Mouse (Mus musculus): ENCODE results near the gene Pdgfc.

Gene Pdgfc

DNA sequence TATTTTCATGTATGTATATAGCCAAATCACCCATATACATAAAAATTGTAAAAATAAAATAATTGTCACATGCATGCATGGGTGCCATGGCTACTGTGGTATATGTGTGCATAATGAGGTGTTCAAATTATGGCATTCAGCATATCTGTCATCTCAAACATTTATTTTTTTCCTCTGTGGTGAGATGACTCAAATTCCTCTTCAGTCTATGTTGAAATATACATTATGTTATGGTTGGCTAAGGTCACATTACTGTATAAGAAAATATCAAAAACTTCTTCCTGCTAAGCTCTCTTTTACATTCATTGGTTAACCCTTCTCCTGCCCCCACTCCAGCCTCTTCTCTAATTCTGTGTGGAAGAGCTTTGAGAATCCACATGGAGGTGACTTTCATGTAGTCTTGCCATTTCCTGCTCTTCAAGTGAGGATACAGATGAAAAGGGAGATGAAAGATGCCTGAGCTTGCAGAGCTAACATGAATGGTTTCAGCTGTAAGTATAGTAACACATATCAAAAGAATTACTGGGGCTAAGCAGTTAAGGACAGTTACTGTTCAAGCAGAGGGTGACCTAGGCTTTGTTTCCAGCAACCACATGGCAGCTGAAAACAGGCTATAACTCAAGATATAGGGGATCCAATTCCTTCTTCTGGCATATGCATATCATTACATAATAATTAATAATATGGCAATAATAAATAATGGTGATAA, 124.4 kb downstream of the Pdgfc start:
- no peak for DNase-seq

DNA sequence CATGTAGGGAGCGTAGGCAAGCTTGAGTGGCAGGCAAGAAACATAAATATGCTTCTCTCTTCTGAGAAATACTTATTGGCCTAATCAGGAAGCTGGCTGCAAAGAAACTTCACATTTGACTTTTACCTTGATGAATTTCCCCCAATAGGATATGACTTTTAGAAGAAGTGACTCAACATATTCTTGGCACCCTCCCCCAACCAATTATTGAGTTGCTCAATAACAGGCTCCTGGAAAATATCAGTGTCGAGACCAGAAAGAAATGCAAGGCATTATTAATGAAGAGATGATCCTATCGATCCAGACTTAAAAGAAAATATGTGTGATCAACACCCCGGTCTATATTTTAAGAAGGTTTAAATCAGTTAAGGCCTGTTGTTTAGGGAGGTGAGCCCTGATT, 125.9 kb downstream of the Pdgfc start:
- no peak for DNase-seq

DNA sequence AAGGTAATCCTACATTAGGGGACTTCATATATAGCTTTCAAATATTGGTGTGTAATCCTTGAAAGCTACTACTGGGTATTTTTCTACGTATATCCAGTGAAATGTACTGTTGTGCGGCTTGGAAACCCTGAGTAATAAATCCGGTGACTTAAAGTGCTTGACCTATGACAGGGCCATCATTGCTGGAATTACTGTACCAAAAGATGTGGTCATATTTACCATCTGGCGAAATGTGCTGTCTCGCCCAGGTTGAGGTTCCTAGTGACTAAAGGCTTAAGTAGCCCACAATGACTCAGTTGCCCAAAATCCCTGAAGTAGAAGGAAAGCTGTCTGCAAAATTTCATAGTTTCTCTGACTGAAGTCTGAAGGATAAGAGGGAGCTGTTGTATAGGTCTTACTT, 127.9 kb downstream of the Pdgfc start:
- no peak for DNase-seq

DNA sequence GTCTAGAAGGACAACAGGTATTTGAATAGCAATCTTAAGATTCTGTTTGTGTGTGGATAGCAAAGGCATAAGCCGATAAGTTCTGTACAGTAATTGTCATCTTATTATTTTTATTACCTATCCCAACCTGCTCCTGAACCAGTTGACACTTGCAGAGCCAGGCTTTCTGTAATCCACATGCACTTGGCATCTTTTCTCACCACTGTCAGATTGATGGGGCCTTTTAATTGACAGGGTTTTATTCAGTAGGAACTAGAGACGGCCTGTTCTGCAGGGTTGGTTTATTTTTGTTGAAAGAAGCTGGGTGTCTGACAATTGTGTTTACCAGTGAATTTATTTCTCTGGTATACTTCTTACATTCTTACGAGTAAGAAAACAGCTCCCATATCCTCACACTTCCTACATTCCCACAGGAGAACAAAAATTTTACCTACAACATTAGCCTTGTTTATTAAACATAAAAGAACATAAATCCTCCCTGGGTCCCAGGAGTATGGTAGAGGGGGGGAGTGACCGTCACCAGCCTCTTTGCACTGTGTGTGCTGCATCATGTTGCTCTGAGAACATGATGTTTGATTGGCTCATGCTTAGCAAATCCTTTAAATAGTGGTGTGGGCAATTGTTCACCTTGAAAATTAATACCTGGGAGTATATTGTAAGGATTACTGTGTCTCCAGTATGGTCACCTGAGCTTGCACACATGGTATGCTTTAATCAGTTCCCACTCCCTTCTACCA, 134.0 kb downstream of the Pdgfc start:
- no peak for DNase-seq

DNA sequence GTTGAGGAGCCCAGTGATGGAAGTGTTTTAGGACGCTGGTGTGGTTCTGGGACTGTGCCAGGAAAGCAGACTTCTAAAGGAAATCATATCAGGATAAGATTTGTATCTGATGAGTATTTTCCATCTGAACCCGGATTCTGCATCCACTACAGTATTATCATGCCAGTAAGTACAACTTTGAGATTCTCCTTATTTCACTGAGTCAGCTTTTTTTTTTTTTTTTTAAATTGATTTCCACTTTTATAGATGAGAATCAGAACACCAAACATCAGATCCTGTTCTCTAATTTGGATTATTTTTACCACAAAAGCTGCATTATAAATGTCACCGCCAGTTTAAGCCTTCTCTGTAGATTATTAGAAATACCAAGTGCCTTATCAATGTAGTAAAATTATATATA, 138.6 kb downstream of the Pdgfc start:
- DNase-seq, result no peak

DNA sequence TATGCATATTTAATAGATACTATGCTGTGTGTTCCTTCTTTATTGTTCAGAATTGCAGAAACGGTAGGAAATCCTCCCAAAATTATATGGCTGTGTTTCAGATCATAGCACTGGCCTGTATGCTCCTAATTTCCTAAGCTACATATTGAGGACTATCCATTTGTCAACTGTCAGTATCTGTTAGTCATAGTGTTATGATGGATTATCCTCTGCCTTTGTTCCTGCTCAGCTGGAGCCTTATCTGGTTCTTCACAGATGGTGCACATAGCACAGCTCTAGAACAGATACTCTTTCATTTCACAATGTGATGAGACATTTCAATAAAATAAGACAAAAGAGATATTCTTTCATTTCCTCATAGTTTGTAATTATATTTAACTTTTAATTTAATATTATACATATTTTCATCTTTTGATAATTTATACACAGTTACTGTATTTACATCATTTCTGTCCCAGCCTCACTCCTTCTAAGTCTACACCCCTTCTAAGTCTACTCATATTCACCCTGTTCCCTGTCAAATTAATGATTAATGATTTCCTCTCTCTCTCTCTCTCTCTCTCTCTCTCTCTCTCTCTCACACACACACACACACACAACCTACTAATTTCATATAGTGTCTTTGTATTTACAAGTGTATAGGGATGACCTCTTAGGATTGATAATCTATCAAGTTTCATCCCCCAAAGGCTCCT, 145.2 kb downstream of the Pdgfc start:
- no peak for DNase-seq

DNA sequence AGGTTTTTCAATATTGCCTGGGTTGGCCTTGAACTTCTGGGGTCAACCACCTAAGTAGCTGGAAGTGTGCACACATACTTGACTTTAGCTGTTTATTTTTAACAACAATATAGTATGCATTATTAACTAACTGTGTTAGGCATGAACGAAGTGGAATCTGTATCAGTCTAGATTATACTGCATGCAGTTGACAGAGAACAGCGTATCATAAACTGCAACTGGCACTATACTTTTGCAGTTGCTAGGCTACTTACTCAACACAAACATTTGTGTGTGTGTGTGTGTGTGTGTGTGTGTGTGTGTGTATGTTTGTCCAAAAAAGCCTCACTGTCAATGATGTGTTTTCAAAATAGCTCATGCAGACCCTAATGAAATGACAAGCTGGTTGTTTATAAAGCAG, 160.7 kb downstream of the Pdgfc start:
- DNase-seq, result no peak

DNA sequence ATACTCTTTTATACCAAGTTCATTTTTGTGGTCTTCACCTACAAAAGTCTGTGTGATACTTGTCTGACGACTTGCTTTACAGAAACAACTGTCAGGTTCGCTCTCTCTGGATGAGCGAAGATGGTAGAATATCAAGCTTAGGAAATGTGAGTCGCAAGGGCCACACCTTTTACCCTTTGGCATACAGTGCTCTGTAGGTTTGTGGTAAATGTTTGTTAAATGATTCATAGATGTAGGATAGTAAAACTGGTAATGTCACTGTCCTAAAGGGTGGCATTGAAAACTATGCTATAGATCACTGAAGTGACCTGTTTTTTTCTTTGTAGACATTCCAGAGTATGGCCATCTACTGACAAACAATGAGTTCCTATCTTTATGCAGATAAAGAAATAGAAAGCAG, 161.4 kb downstream of the Pdgfc start:
- DNase-seq, result no peak

DNA sequence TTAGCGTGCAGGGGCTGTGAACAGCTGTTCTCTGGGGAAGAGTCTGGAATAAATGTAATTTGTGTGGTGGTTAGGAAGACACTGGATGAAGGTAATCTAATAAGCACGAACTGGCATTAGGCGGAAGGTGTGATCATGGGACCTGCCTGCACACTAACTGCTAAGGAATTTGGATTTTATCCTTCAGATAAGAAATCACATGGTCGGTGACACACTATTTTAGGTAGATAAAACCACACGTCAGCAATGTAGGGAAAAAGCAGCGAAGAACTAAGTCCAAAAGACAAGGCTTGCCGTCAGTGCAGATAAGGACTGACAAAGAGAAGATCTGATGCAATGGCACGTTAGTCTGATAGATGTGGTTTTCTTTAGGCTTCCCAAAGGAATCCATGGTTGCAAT, 164.4 kb downstream of the Pdgfc start:
- DNase-seq, result no peak

DNA sequence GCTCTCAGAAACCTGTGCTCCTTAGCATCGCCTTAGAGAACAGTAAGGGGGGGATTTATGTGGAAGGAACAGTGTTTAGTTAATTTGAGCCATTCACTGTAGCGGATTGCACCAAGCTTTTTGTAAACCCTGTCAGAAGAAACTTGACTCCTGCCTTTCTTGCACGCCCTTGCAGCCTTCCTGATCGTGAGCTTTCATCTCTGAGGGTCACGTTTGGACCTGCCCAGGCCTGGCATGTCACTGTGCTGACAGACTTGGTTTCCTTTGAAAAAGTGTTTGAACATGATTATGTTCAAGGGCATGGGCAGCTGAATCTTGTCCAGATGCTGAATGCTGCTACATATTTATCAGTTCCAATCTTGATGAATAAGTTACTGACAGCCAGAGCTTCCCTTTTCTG, 169.0 kb downstream of the Pdgfc start:
- DNase-seq, result no peak

DNA sequence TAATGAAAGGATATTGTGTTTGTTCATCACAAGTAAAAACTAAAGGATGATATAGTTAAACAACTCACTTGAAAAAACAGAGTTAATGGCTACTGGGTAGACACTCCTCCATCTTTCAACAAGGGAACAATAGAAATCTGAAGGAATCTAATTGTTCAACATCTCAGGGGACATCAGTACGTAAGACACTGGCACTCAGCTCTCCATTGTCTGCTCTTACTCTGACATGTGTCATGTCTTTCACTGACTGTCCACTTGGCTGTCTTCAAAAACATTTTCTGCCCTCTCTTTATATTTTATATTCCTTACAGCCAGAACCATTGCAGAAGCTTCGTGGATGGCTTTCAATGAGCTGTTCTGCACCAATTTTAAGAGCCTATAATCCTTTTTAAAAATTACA, 172.0 kb downstream of the Pdgfc start:
- no peak for DNase-seq

DNA sequence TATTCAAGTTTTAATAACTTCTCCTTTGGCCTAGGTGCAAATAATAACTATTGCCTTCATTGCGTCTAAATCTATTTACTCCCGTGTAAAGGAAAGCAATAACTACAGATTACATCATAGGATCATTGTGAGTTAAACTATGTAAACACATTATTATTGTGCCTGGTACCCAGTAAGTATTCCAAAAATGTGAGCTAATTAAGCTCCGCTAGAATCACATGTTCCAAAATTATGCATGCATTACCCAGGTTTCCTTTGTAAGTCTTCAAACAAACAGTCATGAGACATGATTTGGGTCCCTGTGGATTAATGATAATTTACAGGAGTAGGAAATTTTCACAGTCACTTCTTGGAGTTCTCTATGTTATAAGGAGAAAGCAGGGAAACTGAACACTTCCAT, 174.9 kb downstream of the Pdgfc start:
- no peak for DNase-seq

DNA sequence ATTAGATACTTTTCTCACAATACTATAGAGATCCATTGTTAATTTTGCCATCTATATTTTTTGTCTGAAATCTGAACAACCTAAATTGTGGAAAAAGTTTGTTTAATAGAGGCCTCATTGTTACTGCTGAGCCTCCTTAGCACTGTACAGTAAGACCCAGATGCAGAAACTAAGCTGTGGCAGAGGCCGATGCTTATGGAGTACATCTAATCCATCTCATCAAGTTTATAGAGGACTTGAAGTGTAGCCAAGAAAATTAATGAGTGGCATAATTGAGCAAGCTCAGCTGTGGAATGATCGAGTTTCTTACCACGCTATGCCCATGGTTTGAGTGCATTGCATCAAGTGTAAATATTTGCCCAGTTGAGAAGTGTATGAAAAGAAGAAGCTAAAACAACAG, 175.4 kb downstream of the Pdgfc start:
- no peak for DNase-seq

DNA sequence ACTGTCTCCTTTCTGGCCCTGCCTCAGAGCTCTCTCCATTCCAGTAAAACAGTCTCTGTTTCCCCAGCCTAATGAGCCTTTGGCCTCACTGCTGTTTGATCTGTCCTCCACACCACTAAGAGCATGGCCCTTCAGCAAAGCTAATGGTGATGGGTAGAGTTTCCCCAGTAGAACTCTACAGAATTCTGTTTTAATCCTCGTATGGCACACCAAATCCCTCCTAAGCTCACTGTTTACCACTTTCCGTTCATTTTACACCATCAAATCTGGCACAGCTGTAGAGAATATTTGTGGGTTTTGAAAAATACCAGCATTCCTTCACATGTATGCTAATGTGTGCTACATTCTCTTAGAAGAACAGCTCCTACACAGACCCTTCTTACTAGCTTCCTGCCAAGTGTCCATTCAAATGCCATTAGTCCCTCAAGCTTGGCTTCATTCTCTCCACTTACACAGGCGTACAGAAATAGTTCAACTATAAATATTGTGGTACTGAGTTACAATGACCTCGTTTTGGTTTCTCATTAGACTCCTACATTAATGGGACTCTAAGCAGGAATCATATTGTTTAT, 179.4 kb downstream of the Pdgfc start:
- no peak for DNase-seq

DNA sequence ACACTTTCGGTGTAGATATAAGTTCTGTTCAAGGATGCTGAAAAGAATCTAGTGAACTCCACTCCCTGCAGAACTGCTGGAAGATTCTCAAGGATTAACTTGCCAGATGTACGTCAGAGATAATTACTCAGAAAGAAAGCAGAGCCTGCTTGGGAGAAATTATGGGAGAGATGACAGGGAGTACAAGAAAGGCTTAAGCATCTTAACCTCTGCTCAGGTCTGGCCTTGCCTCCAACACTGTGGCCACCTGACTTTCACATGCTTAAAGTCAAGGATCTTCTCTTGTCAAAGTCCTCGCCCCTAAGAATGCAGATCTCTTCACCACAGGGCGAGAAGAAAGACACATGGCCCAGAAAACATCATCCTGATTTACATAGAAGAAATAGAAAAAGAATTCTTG, 185.5 kb downstream of the Pdgfc start:
- DNase-seq, result no peak

DNA sequence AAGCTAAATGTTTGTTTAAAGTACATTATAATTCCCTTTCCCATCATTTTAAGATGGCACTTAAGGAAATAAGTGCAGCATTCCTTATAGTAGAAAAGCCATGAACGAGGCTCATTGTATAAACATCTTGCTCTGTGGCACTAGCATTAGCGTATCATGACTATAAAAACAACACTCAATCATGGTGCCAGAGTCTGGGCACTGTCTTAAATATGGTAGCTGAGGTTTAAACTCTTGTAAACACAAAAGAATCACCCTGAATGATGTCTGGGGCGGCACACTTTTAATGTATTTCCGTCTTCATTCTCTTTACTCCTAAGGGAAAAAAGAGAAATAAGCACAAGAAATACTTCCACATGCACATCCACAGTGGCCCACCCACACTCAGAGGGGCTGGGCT, 192.1 kb downstream of the Pdgfc start:
- no peak for DNase-seq

DNA sequence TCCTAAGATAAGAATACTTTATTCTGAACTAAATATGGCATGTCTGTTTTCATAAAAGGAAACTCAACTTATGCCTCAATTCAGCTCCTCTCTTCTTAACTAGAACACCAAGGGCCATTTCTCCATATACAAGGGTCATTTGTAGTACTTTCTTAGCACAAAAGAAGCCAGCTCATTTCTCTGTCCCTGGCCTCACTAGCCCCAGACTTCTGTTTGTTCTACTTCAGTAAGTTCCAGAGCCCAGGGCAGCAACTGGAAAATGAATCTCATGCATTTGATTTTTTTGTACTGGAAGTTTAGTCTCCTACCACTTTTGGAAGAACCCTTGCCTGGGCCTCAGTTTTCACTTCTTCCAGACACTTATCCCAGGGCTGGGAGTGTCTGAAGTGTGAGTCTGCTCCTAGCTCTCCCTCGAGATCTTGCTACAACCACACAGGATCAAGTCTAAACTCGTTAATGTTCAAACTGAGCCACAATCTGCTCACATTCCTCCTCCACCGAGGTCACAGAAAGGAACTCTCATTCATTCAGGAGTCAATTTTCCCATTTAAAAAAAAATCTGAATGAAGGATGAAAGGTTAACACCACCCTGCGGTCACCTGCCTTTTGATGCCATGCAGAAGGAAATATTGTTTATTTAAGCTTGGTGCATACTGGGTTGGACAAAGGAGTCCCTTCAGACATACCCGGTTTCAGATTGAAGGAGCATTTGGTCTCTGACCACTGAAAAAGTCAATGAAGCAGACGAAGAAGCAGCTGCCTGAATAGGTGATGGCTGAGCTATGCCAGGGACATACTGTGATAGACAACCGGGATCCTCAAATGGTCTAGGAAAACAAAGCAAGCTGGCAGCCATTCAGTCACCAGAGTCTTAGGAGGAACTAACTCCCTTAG, 206.7 kb downstream of the Pdgfc start:
- peak; percentile 28 to 56 for DNase-seq

DNA sequence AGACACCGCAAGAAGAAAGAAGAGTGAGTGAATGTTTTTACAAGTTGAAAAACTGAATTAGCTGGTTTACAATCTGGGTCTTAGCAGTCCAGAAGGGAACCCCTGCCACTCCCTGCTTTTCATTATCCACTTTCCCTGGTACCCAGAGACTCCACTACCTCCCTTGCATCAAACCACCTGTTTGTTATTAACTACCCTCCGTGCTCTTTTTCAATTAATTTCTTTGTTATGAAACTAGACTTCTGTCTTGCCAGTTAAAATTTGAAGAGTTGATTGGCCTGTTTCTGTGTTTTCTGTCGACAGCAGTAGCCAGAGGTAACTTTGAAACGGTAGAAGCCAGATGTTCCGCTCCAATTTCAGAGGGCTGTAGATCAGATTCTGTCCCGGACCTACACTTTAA, 207.4 kb downstream of the Pdgfc start:
- DNase-seq, result no peak

DNA sequence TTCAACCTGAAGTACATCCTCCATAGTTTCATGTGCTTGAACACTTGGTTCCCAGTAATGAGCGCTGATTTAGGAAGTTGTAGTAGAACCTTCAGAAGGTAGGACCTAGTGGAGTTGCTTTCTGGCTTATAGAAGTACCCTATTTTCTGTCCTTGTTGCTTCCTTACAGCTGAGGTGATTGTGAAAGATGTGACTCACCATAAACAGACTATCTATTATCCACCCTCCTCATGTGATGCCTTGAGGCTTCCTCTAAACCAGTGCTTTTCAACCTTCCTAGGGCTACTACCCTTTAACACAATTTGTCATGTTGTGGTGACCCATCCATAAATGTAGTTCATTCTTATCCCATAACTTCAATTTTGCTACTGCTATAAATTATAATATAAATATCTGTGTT, 226.6 kb downstream of the Pdgfc start:
- DNase-seq, result no peak
